Mouse (Mus musculus) neutrophil, adult 83 days (primary cell): ENCODE data around the gene Als2cr12. TPM values are rescaled to one million over a fixed set of nuclear protein-coding genes. Genes with fewer than 3 reads are reported as not detected.

Experiments used
- total RNA-seq, 2 experiments: library from RNA; stranded (reverse); gene quantifications; one replicate each; pipeline ENCODE4 v1.2.4; 2023

The Als2cr12 gene
- total RNA-seq: not detected

GRCm38 (mm10) chr1:58695810-58696209, at the start of gene Als2cr12:
Gene Als2cr12 (minus strand): TSS chr1:58695989.

GRCm38 (mm10) chr1:58711365-58712016, 15.7 kb upstream of the Als2cr12 start, which contains the start of gene Cflar:
Gene Cflar (plus strand): TSS chr1:58711508.

Other genes with a start within 250 kb of the Als2cr12 start
- gene Orc2, start 190.9 kb downstream of the Als2cr12 start, total RNA-seq: 10 to 100 TPM; 14.0 to 15.3 TPM
- 10 to 100 TPM; 10.4 to 15.1 TPM for gene Fam126b, start 109.7 kb downstream of the Als2cr12 start, total RNA-seq
- gene Ndufb3, start 109.6 kb downstream of the Als2cr12 start, total RNA-seq: 10 to 100 TPM; 49.0 to 53.2 TPM
- gene Cflar, start 15.5 kb upstream of the Als2cr12 start, total RNA-seq: 100 to 1,000 TPM; 140 to 173 TPM
- 10 to 100 TPM; 47.3 to 47.4 TPM for gene Casp8, start 99.4 kb upstream of the Als2cr12 start, total RNA-seq